Mouse (Mus musculus) adrenal gland, adult 18-20 months (tissue): ENCODE data around the gene Bcl9l. TPM values are rescaled to one million over a fixed set of nuclear protein-coding genes. Genes with fewer than 3 reads are reported as not detected.
A peak's percentile ranks its signal among the peaks of the same experiment; 100 is the strongest.

Experiments
- DNase-seq, 2 experiments: peaks; one replicate each; pipeline ENCODE4 v3.0.0; 2021 to 2022; ENCODE audit warnings: low spot score in 2 of 2
- total RNA-seq, 2 experiments: library from RNA; stranded (reverse); gene quantifications; 1 replicate in 1 of 2; 2 replicates in 1 of 2; pipeline ENCODE4 v1.2.3; 2021

Gene Bcl9l
- total RNA-seq, 2 experiments from 2014 or later: 41.3 to 46.6 TPM

DNA sequence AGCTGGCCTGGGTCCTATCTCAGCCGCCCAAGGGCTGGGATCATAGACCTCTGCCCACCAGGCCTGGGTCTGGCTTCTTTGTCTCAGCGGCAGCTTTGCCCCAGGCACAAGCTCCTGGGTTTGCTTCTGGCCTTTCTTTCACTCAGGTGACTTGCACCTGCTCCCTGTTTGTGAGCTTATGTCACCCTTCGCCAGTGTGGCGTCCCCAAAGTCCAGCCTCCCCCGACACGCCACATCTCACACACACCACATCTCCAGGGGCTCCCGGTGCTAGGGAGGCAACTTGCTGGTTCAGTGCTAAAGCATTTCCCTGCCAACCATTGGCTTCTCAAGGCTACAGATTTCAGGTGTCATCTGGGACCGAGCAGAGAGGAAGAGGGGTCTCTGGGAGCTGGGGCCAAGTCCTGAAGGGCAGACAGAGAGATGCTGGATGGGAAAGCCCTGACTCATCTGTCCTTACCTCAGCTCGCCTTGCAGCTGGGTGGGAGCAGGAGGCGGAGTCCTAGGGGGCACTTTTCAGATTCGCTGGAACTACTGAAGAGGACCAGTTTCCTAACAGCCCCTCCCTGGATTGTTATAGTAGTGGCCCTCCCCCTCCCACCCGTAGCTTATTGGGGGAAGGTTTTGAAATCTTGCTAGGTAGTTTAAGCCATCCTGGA, 14.3 kb downstream of the Bcl9l start:
- DNase-seq: no peak

DNA sequence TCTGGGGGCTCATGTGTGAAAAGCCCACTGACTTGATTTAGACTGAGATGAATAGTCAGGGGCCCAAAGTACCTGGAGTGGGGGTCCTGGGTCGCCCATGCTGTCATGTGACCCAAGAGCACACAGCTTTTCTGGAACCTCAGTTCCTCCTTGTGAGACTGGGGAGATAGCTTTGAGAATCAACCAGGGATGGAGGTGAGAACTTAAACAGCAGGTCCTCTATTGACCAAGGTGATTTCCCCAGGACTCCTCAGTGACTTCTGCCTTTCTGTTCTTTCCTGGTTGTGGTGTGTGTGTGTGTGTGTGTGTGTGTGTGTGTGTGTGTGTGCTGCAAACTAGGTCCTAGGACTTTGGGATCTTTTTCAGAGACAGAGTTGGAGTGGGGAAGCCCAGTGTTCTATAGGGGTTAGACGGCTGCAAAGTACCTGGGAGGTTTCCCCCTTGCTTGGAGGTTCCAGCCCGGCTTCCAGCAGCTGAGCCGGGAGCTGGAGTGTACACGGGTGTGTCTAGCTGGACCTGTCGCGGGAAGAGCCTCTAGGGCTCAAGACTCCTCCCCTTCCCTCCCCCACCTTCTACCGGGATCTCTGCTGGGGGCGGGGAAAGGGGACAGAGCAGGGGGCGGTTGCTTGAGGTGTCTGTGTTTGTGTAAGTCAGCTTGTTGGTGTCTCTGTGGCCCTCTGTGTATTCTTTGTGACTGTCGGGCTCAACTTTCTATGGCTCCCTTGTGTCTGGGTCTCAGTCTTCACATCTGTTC, 15.2 kb downstream of the Bcl9l start:
- DNase-seq: peak in 1 of 2 experiments; percentile 14

DNA sequence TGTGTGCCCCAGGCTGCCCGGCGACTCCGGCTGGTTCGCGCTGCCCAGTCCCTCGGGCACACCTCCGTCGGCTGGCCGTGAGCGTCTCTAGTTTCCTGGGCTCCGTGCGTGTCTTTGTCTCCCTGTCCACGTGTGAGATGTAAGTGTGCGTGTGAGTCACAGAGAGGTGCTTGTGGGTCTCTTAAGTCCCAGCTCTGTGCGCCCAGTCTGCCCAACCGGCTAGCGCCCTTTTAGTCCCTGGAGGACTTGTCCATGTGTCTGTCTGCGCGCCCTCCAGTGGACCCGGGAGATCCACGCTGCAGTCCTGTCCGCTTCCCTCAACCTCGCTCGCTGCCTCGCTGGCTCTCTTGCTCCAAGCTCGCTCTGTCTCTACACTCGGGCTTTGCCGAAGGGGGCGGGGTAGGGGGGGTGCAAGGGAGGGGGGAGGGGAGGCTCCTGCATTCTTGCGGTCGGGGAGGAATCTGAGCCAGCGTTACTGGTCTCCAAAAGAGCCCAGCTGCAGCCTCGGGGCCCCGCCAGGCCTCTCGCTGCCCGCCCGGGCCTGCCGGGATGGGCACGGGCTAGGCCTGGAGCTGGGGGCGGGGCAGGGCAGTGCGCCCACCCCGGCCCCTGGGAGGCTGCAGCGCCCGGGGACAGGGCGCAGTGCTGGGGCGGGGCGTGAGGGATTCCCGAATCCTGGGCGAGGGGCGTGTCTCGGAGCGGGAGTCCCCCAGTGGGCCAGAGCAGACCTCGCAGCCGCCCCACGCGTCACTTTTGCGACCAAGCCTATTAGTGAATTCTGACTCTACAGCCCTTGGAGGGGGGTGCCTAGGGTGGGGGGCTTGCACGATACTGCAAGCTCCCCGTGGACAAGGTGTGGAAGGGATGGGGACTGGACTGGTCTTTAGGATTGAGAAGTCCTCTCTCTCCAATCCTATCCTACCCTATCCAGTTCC, 16.1 kb downstream of the Bcl9l start:
- DNase-seq: peak; percentile 71 to 72

DNA sequence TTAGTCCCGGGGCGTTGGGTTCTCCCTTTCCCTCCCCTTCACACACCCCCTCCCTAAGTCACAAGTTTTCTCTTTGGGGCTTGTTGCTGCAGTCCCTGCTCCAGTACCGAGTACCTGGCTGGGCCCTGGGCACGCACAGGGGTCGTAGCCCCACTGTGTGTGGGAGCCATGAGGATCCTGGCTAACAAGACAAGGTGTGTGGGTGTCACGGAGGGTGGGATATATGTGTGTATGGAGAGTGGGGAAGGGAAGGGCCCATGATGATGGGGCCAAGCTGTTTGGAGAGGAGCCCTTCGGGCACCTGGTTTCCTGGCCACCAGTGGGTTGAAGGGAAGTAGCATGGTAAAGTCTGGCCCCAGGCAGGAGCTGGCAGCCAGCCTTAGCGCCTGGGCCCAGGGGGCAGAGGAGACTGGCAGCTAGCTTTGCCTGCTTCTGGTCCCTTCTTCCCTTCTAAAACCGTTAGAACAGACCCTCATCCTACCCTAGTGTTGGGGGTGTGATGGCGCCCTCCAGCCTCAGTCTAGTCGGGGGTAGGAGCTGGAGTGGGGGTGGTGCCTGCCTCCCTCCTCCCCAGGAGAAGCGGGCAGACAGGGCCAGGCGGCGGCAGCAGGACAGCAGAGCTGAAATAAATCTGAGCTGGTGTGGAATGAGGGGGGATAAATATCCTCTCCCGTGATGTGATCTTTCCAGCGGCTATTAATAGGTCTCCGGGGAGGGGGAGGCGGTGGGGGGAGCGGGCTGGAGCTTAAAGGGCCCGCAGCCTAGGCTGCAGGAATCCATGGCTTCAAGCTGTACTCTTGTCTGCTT, 16.9 kb downstream of the Bcl9l start:
- DNase-seq: peak in 1 of 2 experiments; percentile 24

DNA sequence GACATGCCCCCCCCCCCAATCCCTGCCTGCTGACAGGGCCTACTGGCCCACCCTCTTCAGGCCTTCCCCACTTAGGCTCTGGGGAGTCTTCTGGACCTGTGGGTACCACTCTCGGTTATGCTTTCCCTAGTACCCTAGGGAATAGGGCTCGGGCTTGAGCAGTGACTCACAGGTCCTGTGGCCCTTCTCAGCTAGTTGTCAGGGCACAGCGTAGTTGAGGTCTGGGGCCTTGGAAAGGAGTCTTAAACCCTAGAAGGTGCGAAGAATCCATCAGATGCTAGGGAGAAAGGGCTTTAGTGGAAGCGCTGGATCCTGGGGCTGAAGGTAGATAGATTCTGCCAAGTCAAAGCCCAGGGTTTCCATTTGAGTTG, 17.5 kb downstream of the Bcl9l start:
- peak; percentile 3 to 19 for DNase-seq

DNA sequence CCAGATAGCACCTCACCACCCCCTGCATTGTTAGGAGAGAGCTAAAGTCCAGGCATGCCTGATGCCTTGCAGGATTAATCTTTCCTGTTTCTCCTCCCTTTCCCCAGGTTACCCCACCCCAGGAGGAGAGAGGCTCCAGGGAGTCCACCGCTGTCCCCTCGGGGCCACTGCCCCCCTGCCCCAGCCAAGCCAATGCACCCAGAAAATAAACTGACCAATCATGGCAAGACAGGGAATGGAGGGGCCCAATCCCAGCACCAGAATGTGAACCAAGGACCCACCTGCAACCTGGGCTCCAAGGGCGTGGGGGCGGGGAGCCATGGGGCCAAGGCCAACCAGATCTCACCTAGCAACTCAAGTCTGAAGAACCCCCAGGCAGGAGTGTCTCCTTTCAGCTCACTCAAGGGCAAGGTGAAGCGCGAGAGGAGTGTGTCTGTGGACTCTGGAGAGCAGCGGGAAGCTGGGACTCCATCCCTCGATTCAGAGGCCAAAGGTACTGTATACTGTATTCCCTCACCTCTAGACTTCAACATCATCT, 18.1 kb downstream of the Bcl9l start:
- DNase-seq: peak in 1 of 2 experiments; percentile 21

DNA sequence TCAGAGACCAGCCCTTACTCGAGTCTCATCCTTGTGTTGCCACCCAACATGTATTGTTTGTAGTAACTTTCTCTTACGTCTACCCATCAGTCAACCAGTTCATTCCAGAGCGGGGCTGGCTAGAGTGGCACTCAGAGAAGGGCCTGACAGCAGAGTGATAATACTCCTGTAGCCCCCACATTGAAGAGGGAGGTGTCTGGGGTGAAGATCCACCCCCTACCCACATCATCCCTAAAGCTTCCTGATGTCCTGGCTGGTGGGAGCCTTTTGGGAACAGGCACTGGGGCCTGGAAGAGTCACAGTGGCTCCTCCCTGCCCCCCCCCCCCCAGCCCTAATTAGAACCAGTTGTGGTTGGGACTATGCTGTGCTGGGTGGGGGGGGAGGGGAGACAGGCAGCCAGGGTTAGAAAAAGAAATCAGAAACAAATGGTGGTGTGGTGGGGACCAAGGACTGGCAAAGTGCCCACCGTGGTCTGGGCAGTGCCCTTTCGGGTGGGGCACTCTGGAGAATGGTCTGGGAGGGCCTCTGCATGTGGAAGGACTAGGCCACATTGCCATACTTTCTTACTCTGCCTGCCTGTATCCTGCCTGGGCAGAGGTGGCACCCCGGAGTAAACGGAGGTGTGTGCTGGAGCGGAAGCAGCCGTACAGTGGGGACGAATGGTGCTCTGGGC, 18.7 kb downstream of the Bcl9l start:
- DNase-seq: peak; percentile 8 to 28

DNA sequence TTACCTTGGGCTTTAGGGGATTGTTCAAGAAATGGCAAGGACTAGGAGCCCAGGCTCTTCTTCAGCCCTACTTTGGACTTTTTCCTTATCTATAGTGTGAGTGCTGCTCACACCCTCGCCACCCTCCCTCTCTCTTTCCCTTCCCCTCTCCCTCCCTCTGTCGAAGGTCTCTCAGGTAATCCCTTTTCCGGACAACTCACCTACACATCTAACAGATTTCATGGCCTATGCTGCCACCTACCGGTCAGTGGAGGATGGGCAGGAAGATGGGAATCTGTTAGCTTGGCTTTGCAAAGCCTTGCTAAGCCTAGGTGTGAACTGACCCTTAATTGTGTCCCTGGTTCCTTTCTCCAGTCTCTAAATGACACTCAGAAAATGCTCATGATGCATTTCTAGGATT, 19.4 kb downstream of the Bcl9l start:
- peak; percentile 84 for DNase-seq

DNA sequence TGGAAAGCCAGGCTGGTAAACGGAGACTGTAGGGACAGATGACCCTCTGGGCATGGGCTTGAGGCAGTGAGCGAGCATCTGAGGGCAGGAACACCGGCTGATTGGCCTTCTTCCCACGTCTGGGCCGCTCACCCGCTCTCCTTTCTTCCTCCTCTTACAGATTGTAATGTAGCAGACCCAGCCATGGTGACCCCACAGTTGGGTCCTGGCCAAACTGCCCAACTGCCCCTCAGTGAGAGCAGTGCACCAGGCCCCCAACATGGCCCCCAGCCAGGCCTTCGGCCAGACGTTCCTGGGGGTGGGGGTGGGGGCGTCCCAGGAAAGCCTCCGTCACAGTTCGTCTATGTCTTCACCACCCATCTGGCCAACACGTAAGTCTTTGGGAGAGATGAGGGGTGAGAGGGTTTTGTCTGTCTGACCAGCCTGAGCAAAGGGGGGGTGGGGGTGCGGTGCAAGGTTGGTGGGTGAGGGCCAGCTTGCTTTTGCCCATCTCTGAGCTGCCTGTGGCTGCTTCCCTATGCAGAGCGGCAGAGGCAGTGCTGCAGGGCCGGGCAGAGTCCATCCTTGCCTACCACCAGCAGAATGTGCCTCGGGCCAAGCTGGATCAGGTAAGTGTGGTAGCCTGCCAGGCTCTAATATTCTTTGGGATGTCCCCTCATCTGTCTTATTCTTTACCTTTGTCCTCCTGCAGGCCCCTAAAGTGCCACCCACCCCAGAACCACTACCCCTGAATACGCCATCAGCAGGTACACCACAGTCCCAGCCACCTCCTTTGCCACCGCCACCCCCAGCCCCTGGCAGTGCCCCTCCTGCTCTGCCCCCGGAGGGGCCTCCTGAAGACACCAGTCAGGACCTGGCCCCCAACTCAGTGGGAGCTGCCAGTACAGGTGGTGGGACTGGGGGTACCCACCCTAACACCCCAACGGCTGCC, 22.5 kb downstream of the Bcl9l start:
- DNase-seq: no peak

DNA sequence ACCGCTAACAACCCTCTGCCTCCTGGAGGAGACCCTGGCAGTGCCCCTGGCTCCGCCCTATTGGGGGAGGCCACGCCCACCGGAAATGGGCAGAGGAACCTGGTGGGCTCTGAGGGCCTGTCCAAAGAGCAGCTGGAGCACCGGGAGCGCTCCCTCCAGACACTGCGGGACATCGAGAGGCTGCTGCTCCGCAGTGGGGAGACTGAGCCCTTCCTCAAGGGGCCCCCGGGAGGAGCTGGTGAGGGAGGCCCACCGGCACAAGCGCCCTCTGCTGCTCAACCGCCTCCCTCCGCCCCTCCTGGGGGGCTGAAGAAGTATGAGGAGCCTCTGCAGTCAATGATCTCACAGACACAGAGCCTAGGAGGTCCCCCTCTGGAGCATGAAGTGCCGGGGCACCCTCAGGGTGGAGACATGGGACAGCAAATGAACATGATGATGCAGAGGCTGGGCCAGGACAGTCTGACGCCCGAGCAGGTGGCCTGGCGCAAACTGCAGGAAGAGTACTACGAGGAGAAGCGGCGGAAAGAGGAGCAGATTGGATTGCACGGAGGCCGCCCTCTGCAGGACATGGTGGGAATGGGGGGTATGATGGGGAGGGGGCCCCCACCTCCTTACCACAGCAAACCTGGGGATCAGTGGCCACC, 23.3 kb downstream of the Bcl9l start:
- DNase-seq: no peak

DNA sequence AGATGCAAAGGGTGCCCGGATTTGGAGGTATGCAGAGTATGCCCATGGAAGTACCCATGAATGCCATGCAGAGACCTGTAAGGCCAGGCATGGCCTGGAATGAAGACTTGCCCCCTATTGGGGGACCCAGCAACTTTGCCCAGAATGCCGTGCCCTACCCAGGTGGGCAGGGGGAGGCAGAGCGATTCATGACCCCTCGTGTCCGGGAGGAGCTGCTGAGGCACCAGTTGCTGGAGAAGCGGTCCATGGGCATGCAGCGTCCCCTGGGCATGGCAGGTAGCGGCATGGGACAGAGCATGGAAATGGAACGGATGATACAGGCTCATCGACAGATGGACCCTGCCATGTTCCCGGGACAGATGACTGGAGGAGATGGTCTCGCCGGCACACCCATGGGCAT, 23.9 kb downstream of the Bcl9l start:
- DNase-seq: no peak

DNA sequence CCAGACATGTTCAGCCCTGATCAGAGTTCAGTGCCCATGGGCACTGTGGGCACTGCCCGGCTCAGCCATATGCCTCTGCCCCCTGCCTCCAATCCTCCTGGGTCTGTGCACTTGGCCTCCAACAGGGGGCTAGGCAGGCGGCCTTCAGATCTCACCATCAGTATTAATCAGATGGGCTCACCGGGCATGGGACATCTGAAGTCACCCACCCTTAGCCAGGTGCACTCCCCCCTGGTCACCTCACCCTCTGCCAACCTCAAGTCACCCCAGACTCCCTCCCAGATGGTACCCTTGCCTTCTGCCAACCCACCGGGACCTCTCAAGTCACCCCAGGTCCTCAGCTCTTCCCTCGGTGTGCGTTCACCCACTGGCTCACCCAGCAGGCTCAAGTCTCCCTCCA, 24.7 kb downstream of the Bcl9l start:
- no peak for DNase-seq

DNA sequence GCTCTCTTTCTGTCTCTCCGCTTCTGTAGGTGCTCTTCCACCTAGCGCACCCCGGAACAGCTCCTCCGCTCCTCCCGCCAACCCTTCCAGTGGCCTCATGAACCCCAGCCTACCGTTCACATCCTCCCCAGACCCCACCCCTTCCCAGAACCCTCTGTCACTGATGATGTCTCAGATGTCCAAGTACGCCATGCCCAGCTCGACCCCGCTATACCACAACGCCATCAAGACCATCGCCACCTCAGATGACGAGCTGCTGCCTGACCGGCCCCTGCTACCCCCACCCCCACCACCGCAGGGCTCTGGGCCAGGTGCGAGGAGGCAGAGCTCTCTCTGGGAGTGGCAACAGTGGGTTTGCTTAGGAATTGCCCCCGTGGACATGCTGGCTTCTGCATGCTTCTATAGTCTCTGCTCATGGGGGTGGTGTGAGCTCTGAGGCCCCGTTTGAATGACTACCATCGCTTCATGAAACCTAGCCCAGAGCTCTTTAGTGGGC, 25.5 kb downstream of the Bcl9l start:
- no peak for DNase-seq

DNA sequence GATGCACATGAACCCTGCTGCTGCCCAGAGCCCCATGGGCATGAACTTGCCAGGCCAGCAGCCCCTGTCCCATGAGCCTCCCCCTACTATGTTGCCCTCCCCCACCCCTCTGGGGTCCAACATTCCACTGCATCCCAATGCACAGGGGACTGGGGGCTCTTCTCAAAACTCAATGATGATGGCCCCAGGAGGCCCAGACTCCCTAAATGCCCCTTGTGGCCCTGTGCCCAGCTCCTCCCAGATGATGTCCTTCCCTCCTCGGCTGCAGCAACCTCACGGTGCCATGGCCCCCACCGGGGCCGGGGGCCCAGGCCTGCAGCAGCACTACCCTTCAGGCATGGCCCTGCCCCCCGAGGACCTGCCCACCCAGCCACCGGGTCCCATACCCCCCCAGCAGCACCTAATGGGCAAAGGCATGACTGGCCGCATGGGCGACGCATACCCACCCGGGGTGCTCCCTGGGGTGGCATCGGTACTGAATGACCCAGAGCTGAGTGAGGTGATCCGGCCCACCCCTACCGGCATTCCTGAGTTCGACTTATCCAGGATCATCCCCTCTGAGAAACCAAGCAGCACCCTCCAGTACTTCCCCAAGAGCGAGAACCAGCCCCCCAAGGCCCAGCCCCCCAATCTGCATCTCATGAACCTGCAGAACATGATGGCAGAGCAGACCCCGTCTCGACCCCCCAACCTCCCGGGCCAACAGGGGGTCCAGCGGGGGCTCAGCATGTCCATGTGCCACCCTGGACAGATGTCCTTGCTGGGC, 26.3 kb downstream of the Bcl9l start:
- no peak for DNase-seq

DNA sequence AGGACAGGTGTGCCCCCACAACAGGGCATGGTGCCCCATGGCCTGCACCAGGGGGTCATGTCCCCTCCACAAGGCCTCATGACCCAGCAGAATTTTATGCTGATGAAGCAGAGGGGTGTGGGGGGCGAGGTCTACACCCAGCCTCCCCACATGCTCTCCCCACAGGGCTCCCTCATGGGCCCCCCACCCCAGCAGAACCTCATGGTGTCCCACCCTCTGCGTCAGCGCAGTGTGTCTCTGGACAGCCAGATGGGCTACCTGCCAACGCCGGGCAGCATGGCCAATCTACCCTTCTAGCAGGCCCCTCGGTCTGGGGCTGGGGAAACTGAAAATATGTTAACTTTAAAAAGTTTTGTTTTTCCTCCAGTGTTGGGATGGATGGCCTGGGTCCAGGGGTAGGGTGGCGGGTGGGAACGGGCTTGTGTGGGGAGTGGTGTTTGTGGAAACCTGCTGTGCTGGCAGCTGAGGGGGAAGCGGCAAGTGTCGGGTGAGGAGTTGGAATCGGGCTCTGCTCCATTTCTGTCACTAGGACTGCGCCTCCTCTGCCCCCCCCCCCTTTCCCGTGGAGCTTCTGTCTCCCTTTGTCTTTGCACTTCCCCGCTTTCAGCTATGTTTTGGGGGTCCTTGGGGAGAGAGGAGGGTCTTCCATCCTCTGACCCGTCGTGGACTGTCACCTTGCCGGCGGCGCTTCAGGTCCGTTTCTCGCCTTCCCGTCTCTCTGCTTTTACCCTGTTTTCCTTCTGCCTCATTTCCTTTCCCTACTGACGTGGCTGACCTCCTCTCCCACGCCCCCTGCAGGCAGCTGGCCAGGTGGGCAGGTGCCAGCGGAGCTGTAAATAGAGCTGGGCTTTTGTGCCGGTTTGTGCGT, 27.1 kb downstream of the Bcl9l start:
- DNase-seq: peak; percentile 87 to 91

DNA sequence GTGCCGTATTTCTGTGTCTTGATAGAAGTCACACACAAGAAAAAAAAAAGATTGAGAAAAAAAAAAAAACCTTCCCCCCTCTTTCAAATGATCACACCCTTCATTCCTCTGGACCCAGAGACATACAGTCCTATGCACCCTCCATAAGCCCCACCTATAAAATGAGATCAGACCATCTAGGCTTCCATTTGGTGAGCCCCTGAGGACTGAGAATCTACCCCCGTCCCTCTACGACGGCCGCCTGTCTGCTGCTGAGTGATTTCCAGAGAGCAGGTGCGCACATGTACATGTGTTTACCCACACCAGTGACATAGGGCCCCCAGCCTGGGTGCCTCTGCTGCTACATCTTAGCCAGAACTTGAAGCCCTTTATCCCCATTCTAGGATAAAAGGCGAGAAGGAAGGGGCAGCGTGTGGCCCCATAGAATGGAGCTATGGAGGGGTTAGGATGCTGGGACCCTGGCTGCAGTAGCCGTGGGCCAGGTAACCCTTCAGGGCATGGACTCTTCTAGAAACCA, 27.8 kb downstream of the Bcl9l start:
- no peak for DNase-seq
